Mouse (Mus musculus) neural tube, postnatal 0 days (tissue): Measurements from ENCODE around the gene Gm43517. TPM values are rescaled to one million over a fixed set of nuclear protein-coding genes. Genes with fewer than 3 reads are reported as not detected.

Experiments used
- polyA plus RNA-seq: library from polyadenylated mRNA; unstranded; fragments of >200 nt; fragmentation: Nextera tagmentation; extraction: Ambion mirVana; gene quantifications from 2 replicates; pipeline ENCODE4 v1.2.1, GENCODE M21; 2015

Gene Gm43517
- polyA plus RNA-seq: not detected in 2 replicates

GRCm38 (mm10) chr12:49384876-49385630 lies at the start of gene Gm43517:
Gene Gm43517, plus strand, starts transcription at chr12:49385174.

GRCm38 (mm10) chr12:49382565-49383520 lies 2.1 kb upstream of the Gm43517 start, which contains the start of gene Foxg1:
Gene Foxg1, plus strand, starts transcription at chr12:49382660.

Other genes with a start within 250 kb of the Gm43517 start
- not detected in 2 replicates for gene Foxg1, start 2.5 kb upstream of the Gm43517 start, polyA plus RNA-seq